Mouse (Mus musculus) bone marrow, adult 2 months (tissue): ENCODE measurements around the gene Ccrl2. TPM values are rescaled to one million over a fixed set of nuclear protein-coding genes. Genes with fewer than 3 reads are reported as not detected.

Experiments used
- H3K27ac ChIP-seq: fragments of 200-500 bp; 2 replicates; pipeline ENCODE4 v1.5.1; 2012; ENCODE audit warnings: low read depth, mild to moderate bottlenecking, control low read depth, inconsistent platforms, low read length; ENCODE audit not compliant: control insufficient read depth, poor library complexity, insufficient read depth
- H3K4me1 ChIP-seq: fragments of 200-500 bp; 2 replicates; pipeline ENCODE4 v1.6.1; 2011; ENCODE audit warnings: low read length; ENCODE audit not compliant: control insufficient read depth, insufficient read depth
- H3K4me3 ChIP-seq: fragments of 200-500 bp; replicated peaks from 2 replicates; pipeline ENCODE3; 2011; ENCODE audit warnings: mild to moderate bottlenecking, low read depth, low read length, control low read depth; ENCODE audit not compliant: control insufficient read depth
- CTCF ChIP-seq: fragments of 200-500 bp; IDR thresholded peaks from 2 replicates; pipeline ENCODE4 v1.5.1; 2011; ENCODE audit warnings: low read length, control low read depth; ENCODE audit not compliant: control insufficient read depth, insufficient read depth
- POLR2A ChIP-seq: fragments of 200-500 bp; IDR thresholded peaks from 2 replicates; pipeline ENCODE4 v1.6.1; 2011; ENCODE audit warnings: low read depth, mild to moderate bottlenecking, control low read depth, low read length, borderline replicate concordance; ENCODE audit not compliant: control insufficient read depth
- WGBS: fragments of 180-500 bp; shearing (Covaris S2); methylation state at CpG from one replicate; pipeline ENCODE4 v1.1.7; 2018; 5-methylcytosine and 5-hydroxymethylcytosine counted together
- polyA plus RNA-seq: library from polyadenylated mRNA; stranded (reverse); fragments of >200 nt; gene quantifications from 2 replicates; pipeline ENCODE4 v1.2.4, GENCODE M21; 2011; ENCODE audit warnings: low replicate concordance; ENCODE audit not compliant: missing spikeins, insufficient read depth, insufficient read length

The Ccrl2 gene
- 9.2 and 10.4 TPM in 2 replicates for polyA plus RNA-seq

DNA sequence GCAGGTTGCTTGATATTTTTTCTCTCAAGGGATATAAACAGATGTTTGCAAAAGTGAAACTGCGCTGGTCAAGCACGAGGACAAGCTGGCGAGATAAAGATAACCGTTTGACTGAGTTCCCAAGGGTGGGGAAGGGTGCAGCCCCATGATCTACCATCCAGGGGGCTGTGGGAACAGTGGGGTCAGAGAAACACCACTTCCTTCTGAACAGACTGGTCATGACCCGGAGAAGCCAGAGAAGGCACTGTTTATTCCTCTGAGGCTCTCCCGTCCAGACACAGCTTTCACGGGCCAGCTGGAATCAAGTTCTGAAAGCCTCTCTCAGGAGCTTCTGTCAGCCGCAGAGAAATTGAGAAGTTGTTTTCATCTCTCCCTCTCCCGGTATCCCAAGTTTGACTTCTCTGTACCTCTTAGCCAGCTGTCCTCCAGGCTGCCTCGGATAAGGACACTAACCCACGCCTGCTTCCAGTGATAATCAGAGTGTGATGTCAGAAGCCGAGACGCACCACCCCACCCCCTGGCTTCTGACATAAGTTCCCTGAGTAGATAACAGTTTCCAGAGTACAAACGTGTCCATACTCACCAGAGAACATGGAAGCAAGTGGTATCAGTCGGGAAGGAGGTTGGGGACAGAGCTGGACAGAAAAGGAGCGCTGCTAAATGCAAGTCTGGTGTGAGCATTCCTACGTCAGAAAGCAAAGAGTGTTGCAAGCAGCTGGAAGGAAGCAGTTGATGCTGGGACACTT is at the start of gene Ccrl2:
Gene Ccrl2, minus strand, starts transcription at position 722 of the 746 bp plus-strand sequence.
- H3K27ac ChIP-seq, result peak within 1 kb of the TSS; percentile 75
- H3K4me1 ChIP-seq, result peaks cover 2% of the 10 kb centered on the region; the same call in 1 of the 2 replicates
- TF ChIP-seq CTCF, result no peak
- TF ChIP-seq POLR2A, result no peak
- H3K4me3 ChIP-seq, result peak within 1 kb of the TSS; percentile 82
- WGBS, result under 1% methylated on average over 17 of the region's 17 CpGs

GRCm38 (mm10) chr9:111103893-111104292 is 46.6 kb upstream of the Ccrl2 start:
- no peak overlapping the region for H3K27ac ChIP-seq
- TF ChIP-seq POLR2A (no peak), CTCF (no peak)
- H3K4me3 ChIP-seq, result no peak overlapping the region
- WGBS, result 87% methylated on average over 5 of the region's 5 CpGs
- no peaks in the 10 kb centered on the region for H3K4me1 ChIP-seq

DNA sequence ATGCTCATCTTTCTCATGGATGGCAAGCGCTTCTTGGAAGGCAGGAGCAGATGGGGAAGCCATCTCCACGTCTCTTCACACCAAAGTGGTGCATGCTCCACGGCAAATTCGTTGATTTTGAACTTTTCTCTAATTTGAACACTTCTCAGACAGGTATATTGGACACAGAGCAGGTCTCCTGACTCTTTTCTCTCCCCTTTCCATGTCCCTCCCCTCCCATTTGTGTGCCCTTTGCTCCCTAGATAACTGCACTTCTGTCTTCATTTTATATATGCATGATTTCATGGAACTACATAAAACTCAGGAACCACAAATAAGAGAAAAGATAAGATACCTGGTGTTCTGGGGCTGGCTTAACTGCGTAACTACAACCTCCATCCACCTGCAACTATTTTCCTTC is 46.0 kb upstream of the Ccrl2 start:
- no peak overlapping the region for H3K4me3 ChIP-seq
- WGBS, result 80% methylated on average over 5 of the region's 5 CpGs
- no peak for TF ChIP-seq CTCF
- no peak for TF ChIP-seq POLR2A

DNA sequence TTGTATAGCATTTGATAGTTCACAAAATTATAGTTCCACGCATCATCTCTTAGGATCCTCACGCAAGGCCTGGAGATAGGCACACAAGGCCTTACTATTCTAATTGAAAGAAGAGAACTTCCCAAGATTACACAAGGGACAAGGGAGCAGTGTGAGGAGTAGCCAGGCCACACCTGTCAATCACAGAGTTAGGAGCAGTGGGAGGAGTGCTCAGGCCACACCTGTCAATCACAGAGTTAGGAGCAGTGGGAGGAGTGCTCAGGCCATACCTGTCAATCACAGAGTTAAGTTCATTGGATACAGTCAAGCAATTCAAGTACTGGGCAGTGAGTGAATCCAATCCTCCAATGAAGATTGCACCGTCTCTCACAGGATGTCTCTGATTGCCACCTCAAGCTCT is 43.1 kb upstream of the Ccrl2 start:
- TF ChIP-seq POLR2A (no peak), CTCF (no peak)
- Histone ChIP-seq H3K27ac (no peak overlapping the region), H3K4me1 (peaks cover 2% of the 10 kb centered on the region; the same call in 1 of the 2 replicates), H3K4me3 (no peak overlapping the region)
- WGBS, result 86% methylated on average over 3 of the region's 3 CpGs

More for the DNA sequence above, 46.0 kb upstream of the Ccrl2 start:
- Histone ChIP-seq H3K4me1 (no peaks in the 10 kb centered on the region), H3K27ac (no peak overlapping the region)

GRCm38 (mm10) chr9:111097543-111097942 is 40.2 kb upstream of the Ccrl2 start:
- no peak overlapping the region for H3K27ac ChIP-seq
- H3K4me3 ChIP-seq, result no peak overlapping the region
- WGBS, result 34% methylated on average over 6 of the region's 6 CpGs
- H3K4me1 ChIP-seq, result peaks cover 8% of the 10 kb centered on the region; the same call in 1 of the 2 replicates
- no peak for TF ChIP-seq CTCF
- no peak for TF ChIP-seq POLR2A

- 69% methylated on average over 16 of the region's 16 CpGs for WGBS
- Histone ChIP-seq H3K4me1 (peaks cover 8% of the 10 kb centered on the region; the same call in 1 of the 2 replicates), H3K4me3 (no peak overlapping the region), H3K27ac (no peak overlapping the region)
- no peak for TF ChIP-seq POLR2A
Observed at GRCm38 (mm10) chr9:111096419-111097326, 39.4 kb upstream of the Ccrl2 start.

DNA sequence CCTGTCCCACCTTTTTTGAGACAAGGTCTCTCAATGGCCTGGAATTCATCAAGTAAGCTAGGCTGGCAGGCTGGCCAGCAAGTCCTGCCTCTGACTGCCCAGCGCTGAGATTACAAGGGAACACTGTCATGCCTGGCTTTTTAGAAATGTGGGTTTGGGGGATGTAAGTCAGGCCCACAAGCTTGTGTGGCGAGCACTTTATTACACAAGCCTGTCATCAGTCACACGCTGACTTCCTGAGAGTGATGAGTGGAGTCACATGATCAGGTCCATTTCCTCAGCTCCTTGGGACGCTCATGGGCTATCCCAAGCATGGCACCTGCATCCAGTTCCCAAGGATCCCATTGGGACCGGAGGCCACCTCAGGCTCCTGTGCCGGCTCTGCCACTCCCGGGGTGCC is 38.4 kb upstream of the Ccrl2 start:
- Histone ChIP-seq H3K4me3 (no peak overlapping the region), H3K4me1 (peaks cover 8% of the 10 kb centered on the region; the same call in 1 of the 2 replicates), H3K27ac (peak overlapping the region; percentile 18; the same call in 1 of the 2 replicates)
- no peak for TF ChIP-seq POLR2A
- TF ChIP-seq CTCF, result no peak
- 46% methylated on average over 7 of the region's 7 CpGs for WGBS

GRCm38 (mm10) chr9:111094626-111095025 is 37.3 kb upstream of the Ccrl2 start:
- WGBS, result 19% methylated on average over 5 of the region's 5 CpGs
- Histone ChIP-seq H3K4me3 (no peak overlapping the region), H3K4me1 (peaks cover 8% of the 10 kb centered on the region; the same call in 1 of the 2 replicates), H3K27ac (peak overlapping the region; percentile 75)
- TF ChIP-seq CTCF, result no peak
- TF ChIP-seq POLR2A, result no peak
